Mouse (Mus musculus): ENCODE results near the gene Uqcrh.

The Uqcrh gene

GRCm38 (mm10) chr4:116074861-116075620 lies at the start of gene Uqcrh, which contains the start of gene Lrrc41:
Gene Uqcrh (minus strand): TSS chr4:116075071.
Gene Lrrc41 (plus strand): TSS chr4:116075269.
- peak; percentile 98 for DNase-seq (ENCODE audit: low spot score)

DNA sequence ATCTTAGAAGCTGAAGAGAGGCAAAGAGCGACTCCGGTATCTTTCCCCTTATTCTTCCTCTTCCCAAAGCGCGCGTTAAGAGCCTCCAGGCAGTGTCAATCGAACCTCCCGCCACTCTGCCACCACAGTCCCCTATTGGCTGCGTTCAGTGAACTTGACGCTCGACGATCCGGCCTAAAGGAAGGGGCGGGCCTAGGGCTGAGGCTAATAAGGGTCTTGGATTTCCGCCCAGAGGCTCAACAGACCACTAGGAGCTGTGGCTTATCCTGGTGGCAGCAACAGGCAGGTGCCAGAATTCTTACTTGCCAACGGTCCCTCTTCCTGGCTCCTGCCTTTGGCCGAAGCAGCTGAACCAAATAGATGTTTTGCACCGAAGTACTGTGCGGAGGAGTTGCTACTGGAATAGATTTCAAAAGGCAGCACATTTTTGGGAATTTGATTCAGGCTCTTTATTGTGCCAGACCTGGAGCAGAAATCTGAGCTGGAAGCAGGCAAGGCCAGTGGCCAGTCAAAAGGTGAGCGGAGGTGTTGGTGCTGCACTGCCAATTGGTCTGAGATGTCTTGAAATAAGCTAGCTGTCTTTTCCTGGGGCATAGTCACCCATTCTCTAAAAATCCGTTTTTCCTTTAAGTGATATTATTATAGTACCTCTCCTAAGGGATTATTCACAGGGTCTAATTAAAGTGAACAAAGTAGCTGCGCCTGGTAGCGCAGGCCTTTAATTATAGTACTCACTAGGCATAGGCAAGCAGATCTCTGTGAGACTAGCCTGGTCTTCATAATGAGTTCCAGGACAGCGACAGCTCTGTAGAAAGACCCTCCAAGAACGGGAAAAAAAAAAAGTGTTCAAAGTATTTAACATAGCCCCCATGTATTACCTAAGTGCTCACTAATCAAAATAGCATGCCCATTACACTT lies 49.0 kb upstream of the Uqcrh start, which contains the start of the genes Rad54l and Pomgnt1:
Gene Rad54l, minus strand, starts transcription at position 89 of the 918 bp plus-strand sequence.
Gene Pomgnt1, plus strand, starts transcription at position 239 of the 918 bp plus-strand sequence.
- DNase-seq (ENCODE audit: low spot score), result peak; percentile 90

DNA sequence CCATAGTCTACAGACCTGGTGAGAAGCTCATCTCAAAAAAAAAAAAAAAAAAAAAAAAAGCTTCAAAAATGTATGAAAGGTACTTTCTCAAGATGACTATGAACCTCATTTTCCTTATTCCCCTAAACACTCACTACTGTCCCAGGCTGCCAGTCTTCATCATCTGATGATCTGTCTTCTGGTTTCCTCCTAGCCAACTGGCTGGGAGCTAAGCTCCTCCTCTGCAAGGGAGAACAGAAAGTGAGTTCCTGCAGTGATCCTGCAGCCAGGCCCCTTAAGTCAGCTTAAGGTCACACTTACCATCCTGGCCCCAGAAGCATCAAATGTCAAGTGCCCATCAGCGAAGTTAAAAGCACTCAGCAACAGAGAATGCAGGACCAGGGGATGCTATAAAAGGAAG lies 47.9 kb upstream of the Uqcrh start:
- DNase-seq (ENCODE audit: low spot score), result peak; percentile 46

- DNase-seq (ENCODE audit: low spot score), result no peak
Measured at GRCm38 (mm10) chr4:116111486-116111885, 36.6 kb upstream of the Uqcrh start.

GRCm38 (mm10) chr4:116110695-116111094 lies 35.8 kb upstream of the Uqcrh start:
- no peak for DNase-seq (ENCODE audit: low spot score)

DNA sequence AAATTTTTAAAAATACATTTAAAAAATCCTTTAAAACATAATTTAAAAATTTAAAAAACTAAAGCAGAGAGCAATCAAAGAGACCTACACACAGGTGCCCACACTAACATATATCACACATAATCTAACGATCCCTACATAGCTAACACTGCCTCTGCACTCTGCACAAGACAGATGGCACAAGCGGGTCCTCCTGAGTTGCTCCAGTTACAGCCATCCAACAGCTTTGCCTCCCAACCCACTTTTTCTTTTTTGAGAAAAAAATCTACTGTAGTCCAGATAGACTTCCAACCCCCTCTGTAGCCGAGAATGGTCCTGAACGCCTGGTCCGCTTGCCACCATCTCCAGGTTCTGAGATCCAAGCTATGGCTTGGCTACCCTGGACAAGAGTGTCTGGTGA lies 30.4 kb upstream of the Uqcrh start:
- no peak for DNase-seq (ENCODE audit: low spot score)

- DNase-seq (ENCODE audit: low spot score), result peak; percentile 60
Measured at GRCm38 (mm10) chr4:116100959-116101358, 26.1 kb upstream of the Uqcrh start.

- DNase-seq (ENCODE audit: low spot score), result no peak
Measured at GRCm38 (mm10) chr4:116097211-116097610, 22.3 kb upstream of the Uqcrh start.

DNA sequence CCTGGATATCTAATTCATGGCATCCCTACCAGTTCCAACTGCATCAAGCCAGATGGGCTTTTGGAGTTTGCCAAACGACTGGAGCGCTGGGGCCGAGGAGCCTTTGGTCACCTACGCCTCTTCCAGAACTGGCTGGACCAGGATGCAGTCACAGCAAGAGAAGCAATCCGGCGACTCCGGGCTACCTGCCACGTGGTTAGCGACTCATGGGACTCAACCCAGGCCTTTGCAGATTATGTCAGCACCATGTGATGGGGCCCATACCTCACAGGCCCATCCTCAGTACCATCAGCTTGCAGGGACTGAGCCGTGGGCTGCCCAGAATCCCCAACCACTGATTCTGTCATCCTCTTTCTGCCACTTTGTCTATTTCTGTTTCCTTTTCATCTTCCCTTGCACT lies 21.4 kb upstream of the Uqcrh start:
- DNase-seq (ENCODE audit: low spot score), result no peak

GRCm38 (mm10) chr4:116088510-116089249 lies 13.8 kb upstream of the Uqcrh start:
- no peak for DNase-seq (ENCODE audit: low spot score)

DNA sequence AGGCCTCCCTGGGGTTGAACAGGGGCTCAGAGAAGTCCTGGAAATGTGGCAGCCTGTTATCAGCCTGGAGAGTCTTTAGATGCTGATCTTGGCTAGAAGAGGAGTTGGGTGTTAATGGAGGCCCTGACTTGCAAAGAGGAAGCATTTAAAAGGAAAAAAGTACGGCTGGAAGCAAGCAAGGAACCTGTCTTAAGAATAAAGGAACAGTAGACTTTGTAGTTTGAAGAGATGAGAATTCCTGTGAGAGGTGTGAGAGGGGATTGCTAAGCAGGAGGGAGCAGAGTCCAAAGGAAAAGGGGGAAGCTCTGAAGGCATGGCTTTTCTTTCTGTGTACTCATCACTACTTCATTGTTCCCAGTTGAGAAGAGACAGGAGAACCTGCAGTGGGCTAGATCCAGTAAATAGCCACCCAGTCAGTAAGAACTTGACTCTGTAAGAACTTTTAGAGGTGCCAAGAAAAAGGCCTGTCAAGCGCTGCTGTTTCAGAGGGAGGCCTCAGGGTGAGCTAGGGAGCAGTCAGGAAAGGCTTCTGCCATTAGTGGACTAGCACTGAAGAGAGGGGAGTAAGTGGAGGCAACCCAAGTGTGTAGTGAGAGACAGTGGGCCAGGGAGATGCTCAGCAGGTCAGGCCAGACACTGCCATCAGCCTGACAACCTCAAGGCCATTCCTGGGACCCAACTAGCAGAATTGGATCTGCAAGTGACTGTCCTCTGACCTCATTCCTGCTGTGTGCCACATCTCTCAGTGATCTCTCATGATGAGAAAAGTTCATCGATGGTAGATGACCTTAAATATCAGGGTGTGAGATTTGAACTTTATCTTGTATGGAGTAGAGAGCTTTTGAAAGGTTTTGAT lies 2.6 kb upstream of the Uqcrh start:
- peak; percentile 45 for DNase-seq (ENCODE audit: low spot score)

GRCm38 (mm10) chr4:116076369-116077231 lies 1.7 kb upstream of the Uqcrh start:
- DNase-seq (ENCODE audit: low spot score), result peak; percentile 54

DNA sequence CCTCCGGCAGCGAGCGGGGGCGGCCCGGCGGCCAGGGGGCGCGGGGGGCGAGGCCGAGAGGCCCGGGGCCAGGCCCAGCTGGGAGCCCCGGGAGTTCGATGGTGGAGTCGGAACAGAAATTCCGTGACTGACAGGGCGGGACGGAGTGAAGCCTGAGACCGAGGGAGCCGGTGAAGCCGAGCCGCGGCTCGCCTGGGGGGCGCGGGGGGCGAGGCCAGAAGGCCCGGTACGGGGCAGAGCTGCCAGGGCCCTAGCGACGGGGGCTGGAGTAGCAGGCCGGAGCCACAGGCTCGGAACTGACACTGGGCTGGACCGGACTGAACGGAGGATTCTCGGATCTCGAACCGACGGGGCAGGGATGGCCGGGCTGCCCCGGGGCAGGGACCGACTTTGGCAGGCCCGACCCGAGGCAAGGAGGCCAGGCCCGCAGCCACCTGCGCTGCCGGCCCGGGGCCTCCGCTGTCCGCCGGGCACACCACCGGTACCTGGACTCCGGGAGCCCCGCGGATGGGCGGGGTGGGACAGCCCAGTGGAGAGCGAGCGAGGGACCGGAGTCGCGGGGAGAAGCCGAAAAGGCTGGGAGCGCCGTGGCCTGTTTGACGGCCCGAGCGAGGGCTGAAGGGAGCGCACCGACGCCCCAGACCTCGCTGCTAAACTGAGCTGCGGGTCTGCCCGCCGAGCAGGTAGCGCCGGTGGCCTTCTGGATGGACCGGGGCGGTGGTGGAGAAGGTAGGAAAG lies 929 bp upstream of the Uqcrh start:
- peak; percentile 49 for DNase-seq (ENCODE audit: low spot score)

DNA sequence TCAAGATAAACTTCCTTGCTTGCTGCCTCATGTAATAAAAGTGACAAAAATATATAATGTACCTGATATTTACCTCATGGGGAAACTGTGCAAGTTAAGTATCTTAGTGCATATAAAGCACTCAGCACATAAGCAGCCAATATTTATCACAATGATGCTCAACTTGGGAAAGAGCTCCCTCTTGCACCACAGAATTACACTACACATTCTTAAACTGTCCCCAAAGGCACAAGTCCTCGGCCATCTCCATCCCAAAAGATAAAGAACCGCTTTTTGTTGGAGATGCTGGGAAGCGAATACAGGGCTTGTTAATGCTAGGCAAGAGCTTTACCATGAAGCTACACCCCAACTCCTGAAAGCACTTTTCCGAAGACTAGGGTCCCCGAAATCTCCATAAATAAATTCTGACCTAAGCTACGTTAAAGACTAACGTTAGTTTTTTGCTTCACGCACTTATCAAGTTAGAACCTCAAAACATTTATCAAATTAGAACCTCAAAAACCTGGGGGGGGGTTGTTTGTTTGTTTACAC lies 661 bp downstream of the Uqcrh start:
- DNase-seq (ENCODE audit: low spot score), result peak; percentile 56

DNA sequence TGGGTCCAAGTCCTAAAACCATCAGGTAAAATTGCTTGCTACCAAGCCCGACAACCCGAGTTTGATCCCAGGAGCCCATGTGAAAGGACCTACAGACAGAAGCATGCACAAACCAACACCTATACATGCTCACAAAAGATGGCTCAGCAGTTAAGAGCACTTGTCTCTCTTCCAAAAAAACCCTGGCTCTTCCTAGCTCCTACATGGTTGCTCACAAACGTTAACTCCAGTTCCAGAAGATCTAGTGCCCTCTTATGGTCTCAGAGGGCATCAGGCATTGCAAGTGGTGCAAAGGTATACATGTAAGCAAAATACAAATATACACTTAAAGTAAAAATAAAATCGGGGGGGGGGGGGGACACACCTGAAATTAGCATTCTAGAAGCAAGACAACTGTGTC lies 1.7 kb downstream of the Uqcrh start:
- DNase-seq (ENCODE audit: low spot score), result peak; percentile 46

DNA sequence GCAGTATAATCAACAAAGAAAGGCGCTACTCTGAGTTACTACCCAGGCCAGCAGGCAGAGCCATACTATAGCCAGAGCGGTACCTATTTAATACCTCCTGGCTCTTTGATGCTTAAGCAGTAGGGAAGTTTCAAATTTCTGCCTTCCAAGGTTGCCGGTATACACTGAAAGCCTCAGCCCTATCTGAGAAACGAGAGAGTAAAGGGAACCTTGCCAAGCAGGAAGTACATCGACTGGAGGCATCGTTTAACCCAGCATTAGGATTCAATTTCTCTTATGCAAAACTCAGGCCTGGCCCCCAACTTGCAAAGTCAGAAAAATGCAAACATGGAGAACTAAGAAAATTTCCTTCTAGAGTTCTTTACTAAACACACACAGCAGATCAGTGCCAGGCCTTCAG lies 4.8 kb downstream of the Uqcrh start:
- no peak for DNase-seq (ENCODE audit: low spot score)

GRCm38 (mm10) chr4:116063855-116064254 lies 11.0 kb downstream of the Uqcrh start:
- DNase-seq (ENCODE audit: low spot score), result no peak

DNA sequence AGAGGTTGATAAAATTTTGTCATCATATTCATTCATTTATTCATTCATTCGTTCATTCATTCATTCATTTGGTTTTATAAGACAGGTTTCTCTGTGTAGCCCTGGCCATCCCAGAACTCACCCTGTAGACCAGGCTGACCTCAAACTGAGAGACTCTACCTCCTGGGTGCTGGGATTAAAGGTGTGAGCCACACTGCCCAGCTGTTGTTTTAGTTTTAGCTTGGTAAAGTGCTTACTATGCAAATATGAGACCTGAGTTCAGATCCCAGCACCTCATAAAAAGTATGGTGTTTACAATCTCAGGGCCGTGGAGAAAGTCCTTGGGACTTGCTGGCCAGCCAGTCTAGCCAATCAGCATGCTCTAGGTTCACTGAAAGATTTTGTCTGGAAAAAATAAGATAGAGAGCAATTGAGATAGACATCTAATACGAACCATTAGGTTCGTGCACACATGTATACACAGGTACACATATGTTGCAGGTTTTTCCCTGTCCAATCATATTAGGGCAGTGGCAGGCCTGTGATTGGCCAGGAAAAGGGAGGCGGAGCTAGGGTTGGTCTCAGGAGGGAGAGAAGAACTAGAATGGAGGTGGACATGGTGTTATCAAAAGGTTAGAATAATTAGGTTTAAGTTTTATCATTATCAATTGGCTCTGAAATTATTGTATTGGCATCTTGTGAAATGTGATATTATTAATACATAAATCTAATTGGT lies 15.7 kb downstream of the Uqcrh start:
- DNase-seq (ENCODE audit: low spot score), result no peak

All from c-Kit-positive CD71-positive TER-119-positive erythroid progenitor cells, embryonic 14.5 days (primary cell).